Mouse (Mus musculus): ENCODE data around the gene Rufy3. TPM values are rescaled to one million over a fixed set of nuclear protein-coding genes. Genes with fewer than 3 reads are reported as not detected.

Rufy3 gene
- polyA plus RNA-seq, 1 experiment, result 6.1 TPM

DNA sequence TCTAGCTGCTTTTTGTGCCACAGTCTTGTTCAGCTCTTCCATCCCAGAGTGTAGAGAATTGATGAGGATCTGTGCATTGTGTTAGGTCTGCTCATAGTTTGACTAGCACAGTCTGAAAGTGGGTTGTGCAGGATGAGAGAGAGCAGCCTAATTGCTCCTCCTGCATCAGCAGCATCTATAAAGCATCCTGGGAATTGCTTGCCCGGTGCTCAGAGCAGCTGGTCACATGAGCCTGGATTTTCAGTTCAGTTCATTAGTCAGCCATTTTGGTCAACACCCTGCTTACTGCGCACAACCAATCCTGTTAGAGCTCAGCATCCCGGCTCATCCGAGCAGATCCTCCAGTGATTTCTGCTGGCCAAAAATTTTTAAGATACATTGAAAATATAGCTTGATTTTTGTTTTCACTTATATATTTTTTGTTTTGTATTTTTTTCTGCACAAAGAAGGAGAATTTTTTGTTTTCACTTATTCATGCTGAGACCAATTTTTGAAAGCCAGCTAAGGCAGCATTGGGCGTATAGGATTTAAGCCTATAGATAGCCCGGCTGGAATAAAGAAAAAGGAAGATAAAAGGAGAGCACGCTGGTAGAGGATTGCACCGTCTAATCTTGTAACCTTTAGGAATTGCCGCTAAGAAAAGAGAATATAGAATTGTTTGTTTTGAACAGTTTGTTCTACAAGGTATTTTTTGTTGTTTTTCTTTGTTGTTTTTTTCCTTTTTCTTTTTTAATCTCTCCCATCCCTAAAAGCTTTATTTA lies 18.6 kb downstream of the Rufy3 start:
- TF ChIP-seq CTCF (IDR thresholded peaks at IDR 0.05; ENCODE audit: control insufficient read depth, insufficient read depth, low read length) (no peak), POLR2A (IDR thresholded peaks at IDR 0.05; ENCODE audit: borderline replicate concordance, control insufficient read depth, low read depth, low read length) (no peak)
- no peak overlapping the region for H3K4me3 ChIP-seq (replicated peaks; ENCODE audit: control insufficient read depth, low read depth, low read length)
- no peak overlapping the region for H3K27ac ChIP-seq (ENCODE audit: control insufficient read depth, insufficient read depth, low read depth, low read length, poor library complexity)
- WGBS, result 82% methylated on average over 9 of the region's 9 CpGs
- H3K4me1 ChIP-seq (ENCODE audit: control insufficient read depth, insufficient read depth, low read length), result no peaks in the 10 kb centered on the region

DNA sequence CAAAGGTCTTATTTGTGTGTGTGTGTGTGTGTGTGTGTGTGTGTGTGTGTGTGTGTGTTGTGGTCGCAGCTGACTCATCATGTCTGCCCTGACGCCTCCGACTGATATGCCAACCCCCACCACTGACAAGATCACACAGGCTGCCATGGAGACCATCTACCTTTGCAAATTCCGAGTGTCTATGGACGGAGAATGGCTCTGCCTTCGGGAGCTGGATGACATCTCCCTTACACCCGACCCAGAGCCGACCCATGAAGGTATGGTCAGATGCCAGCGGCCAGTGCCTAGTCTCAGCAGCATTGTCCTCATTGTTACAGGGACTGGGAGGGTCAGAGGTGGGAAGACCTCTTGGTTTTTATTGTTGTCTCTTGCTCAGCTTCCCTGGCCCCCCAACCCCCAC lies 19.2 kb downstream of the Rufy3 start:
- TF ChIP-seq POLR2A (IDR thresholded peaks at IDR 0.05; ENCODE audit: borderline replicate concordance, control insufficient read depth, low read depth, low read length) (no peak), CTCF (IDR thresholded peaks at IDR 0.05; ENCODE audit: control insufficient read depth, insufficient read depth, low read length) (no peak)
- Histone ChIP-seq H3K4me3 (replicated peaks; ENCODE audit: control insufficient read depth, low read depth, low read length) (no peak overlapping the region), H3K4me1 (ENCODE audit: control insufficient read depth, insufficient read depth, low read length) (no peaks in the 10 kb centered on the region), H3K27ac (ENCODE audit: control insufficient read depth, insufficient read depth, low read depth, low read length, poor library complexity) (no peak overlapping the region)
- WGBS, result 68% methylated on average over 9 of the region's 9 CpGs

DNA sequence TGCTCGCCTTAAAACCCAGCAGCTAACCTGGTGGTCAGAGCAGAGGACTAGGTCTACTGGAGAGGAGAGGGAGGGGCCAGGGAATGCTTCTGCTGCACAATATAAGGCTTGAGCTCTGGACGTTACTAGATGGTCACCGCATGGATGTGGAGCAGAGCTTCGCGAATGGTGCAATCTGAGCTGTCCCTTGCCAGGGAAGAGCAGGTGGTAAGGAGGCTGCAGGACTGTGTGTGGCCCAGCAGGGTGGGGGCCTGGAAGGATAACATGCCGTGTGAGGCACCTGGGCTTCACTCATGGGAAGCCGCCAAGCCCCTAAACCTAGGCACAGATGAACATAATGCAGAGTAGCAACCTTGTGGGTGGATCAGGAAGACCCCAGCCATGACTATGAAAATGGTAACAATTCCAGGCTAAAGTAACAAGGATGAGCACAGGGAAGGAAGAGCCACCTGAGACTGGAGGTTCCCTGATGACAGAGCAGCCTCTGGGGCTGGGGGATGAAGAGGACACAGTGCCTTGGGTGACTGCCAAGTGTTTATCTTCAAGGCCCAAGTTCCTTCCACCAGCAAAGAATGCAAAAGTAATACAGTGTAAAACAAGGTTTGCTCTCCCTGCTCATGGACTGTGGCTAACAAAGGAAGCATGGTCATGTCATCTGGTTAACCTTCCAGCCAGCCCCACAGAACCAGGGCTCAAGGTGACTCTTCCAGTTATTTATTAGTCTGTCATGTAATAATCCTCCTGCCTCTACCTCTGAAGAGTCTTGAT lies 21.8 kb downstream of the Rufy3 start:
- 82% methylated on average over 7 of the region's 7 CpGs for WGBS
- Histone ChIP-seq H3K4me3 (replicated peaks; ENCODE audit: control insufficient read depth, low read depth, low read length) (no peak overlapping the region), H3K27ac (ENCODE audit: control insufficient read depth, insufficient read depth, low read depth, low read length, poor library complexity) (no peak overlapping the region), H3K4me1 (ENCODE audit: control insufficient read depth, insufficient read depth, low read length) (no peaks in the 10 kb centered on the region)
- TF ChIP-seq POLR2A (IDR thresholded peaks at IDR 0.05; ENCODE audit: borderline replicate concordance, control insufficient read depth, low read depth, low read length) (no peak), CTCF (IDR thresholded peaks at IDR 0.05; ENCODE audit: control insufficient read depth, insufficient read depth, low read length) (no peak)

DNA sequence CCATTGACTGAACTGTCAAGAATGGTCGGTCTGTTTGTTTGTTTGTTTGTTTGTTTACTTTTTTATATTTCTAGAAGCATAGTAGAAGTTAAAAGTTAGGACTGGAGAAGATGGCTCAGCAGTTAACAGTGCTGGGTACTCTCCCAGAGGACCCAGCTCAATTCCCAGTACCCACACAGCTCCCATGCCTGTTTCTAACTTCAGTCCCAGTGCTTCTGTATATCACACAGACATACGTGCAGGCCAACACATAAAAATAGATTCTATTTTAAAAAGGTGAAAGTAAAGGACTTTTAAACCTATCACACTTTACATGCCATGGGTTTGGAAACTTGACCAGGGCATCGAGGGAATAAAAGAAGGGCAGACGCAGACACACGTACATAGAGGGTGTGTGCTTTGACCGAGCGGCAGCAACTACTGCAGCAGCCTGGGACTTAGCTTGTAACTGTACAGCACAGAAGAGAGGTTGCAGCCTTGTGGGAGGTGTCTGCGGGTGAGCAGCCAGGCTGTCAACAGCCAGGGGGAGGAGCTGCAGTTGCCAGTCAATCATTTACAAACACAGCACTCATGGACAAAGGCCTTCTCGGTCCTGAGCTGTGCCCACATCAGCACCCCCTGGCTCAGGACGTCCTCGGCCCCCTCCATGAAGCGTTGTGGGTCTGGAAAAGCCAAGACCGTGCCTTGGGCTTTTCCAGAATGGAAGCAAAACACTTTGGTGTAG lies 22.5 kb downstream of the Rufy3 start:
- no peak for TF ChIP-seq CTCF (IDR thresholded peaks at IDR 0.05; ENCODE audit: control insufficient read depth, insufficient read depth, low read length)
- H3K27ac ChIP-seq (ENCODE audit: control insufficient read depth, insufficient read depth, low read depth, low read length, poor library complexity), result no peak overlapping the region
- H3K4me1 ChIP-seq (ENCODE audit: control insufficient read depth, insufficient read depth, low read length), result no peaks in the 10 kb centered on the region
- H3K4me3 ChIP-seq (replicated peaks; ENCODE audit: control insufficient read depth, low read depth, low read length), result no peak overlapping the region
- WGBS, result 67% methylated on average over 13 of the region's 13 CpGs

DNA sequence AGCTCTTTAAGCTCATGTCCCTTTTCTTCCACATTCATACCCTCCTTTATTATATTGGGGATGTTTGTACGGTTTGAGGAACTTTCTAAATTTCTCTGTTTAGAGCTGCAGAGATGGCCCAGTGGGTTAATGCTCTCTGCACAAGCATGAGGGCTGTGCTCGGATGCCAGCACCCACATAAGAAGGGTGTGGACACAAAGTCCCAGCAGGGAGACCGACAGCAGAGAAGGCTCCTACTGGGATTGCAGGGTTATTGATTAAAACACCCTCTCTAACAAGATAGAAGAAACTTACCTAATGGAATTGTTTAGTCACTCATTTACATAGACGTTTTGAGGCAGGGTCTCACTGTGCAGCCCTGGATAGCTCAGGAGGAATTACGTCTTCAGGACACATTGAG lies 23.6 kb downstream of the Rufy3 start:
- 76% methylated on average over 5 of the region's 5 CpGs for WGBS
- TF ChIP-seq POLR2A (IDR thresholded peaks at IDR 0.05; ENCODE audit: borderline replicate concordance, control insufficient read depth, low read depth, low read length) (no peak), CTCF (IDR thresholded peaks at IDR 0.05; ENCODE audit: control insufficient read depth, insufficient read depth, low read length) (no peak)
- H3K27ac ChIP-seq (ENCODE audit: control insufficient read depth, insufficient read depth, low read depth, low read length, poor library complexity), result no peak overlapping the region
- H3K4me3 ChIP-seq (replicated peaks; ENCODE audit: control insufficient read depth, low read depth, low read length), result no peak overlapping the region
- H3K4me1 ChIP-seq (ENCODE audit: control insufficient read depth, insufficient read depth, low read length), result no peaks in the 10 kb centered on the region

DNA sequence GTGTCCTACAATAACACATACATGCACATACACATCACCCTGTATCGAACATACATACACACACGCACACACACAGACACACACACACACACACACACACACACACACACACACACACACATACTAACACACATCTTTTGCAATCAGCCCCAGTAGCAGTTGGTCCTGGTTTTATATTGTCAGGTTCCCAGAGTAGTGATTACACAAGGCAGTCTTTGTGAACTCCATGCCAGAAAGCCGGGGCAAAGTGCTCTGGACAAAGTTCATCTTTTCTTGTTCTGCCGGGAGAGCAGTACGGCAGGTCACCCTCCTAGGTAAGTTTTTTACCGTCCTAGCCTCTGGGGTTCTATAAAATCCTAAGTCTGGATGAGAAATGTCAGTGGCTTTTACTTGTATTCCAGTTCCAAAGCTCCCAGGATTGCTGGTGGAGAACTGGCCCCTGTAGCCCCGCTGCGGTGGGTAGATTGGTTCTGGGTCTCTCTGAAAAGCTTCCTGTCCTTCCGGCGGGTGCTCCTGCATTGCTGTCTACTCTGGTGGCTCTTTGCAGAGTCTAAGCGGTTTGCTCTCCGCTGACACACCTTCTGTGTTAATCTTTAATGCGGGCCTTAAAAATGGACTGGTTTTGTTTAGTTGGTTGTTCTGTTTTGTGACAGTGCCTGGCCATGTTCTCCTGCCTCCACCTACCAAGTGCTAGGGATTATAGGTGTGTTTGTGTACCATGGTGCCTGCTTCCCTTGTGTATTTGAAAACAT lies 28.8 kb downstream of the Rufy3 start:
- WGBS, result 85% methylated on average over 13 of the region's 13 CpGs
- H3K4me1 ChIP-seq (ENCODE audit: control insufficient read depth, insufficient read depth, low read length), result no peaks in the 10 kb centered on the region
- no peak overlapping the region for H3K4me3 ChIP-seq (replicated peaks; ENCODE audit: control insufficient read depth, low read depth, low read length)
- TF ChIP-seq CTCF (IDR thresholded peaks at IDR 0.05; ENCODE audit: control insufficient read depth, insufficient read depth, low read length) (no peak), POLR2A (IDR thresholded peaks at IDR 0.05; ENCODE audit: borderline replicate concordance, control insufficient read depth, low read depth, low read length) (no peak)
- no peak overlapping the region for H3K27ac ChIP-seq (ENCODE audit: control insufficient read depth, insufficient read depth, low read depth, low read length, poor library complexity)

DNA sequence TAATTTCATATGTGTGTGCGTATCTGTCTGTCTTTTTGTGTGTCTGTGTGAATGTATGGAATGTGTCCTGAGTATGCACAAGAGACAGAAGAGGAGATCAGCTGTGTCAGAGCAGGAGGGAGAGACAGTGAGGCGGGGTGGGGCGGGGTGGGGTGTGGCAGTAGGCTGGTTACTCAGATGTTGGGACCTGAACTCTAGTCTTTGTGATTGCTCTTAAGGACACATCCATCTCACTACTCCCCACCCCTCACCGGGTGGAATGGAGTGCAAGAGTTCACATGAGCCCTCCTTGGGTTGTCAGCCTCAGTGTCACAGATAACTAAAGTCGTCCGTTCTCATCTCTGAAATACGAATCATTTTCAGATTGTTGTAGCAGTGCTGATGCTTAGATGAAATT lies 29.3 kb downstream of the Rufy3 start:
- Histone ChIP-seq H3K27ac (ENCODE audit: control insufficient read depth, insufficient read depth, low read depth, low read length, poor library complexity) (no peak overlapping the region), H3K4me3 (replicated peaks; ENCODE audit: control insufficient read depth, low read depth, low read length) (no peak overlapping the region), H3K4me1 (ENCODE audit: control insufficient read depth, insufficient read depth, low read length) (no peaks in the 10 kb centered on the region)
- 80% methylated on average over 7 of the region's 7 CpGs for WGBS
- TF ChIP-seq POLR2A (IDR thresholded peaks at IDR 0.05; ENCODE audit: borderline replicate concordance, control insufficient read depth, low read depth, low read length), result no peak
- TF ChIP-seq CTCF (IDR thresholded peaks at IDR 0.05; ENCODE audit: control insufficient read depth, insufficient read depth, low read length), result no peak
